Mouse (Mus musculus) cerebellum, adult 2 months (tissue): ENCODE data around the gene Bcas2.

Experiments
- CTCF ChIP-seq: fragments of 200-500 bp; IDR thresholded peaks from 2 replicates; pipeline ENCODE4 v1.5.1; 2011; ENCODE audit warnings: low read depth, mild to moderate bottlenecking, control low read depth, low read length, moderate library complexity, borderline replicate concordance; ENCODE audit not compliant: insufficient read depth
- POLR2A ChIP-seq: fragments of 200-500 bp; IDR thresholded peaks from 2 replicates; pipeline ENCODE4 v1.6.1; 2011; ENCODE audit warnings: low read length, control low read depth, borderline replicate concordance; ENCODE audit not compliant: insufficient read depth

- TF ChIP-seq POLR2A (no peak), CTCF (no peak)
These were observed 21.7 kb downstream of the Bcas2 start for GRCm38 (mm10) chr3:103193186-103193585.
